Mouse (Mus musculus) CH12.LX (cell line): ENCODE measurements around the gene Spsb2. TPM values are rescaled to one million over a fixed set of nuclear protein-coding genes. Genes with fewer than 3 reads are reported as not detected.
A peak's percentile ranks its signal among the peaks of the same experiment; 100 is the strongest.

Experiments used
- DNase-seq: peaks from one replicate; pipeline ENCODE4 v3.0.0-alpha.2; 2013; ENCODE audit errors: extremely low read depth
- H3K27ac ChIP-seq: 2 replicates; pipeline ENCODE4 v1.5.1; 2012; ENCODE audit warnings: low read depth, mild to moderate bottlenecking, control low read depth, moderate library complexity; ENCODE audit not compliant: insufficient read depth
- H3K27me3 ChIP-seq: replicated peaks from 2 replicates; pipeline ENCODE3; 2012; ENCODE audit warnings: inconsistent platforms
- H3K36me3 ChIP-seq, 2 experiments: replicated peaks in 1 of 2; 2 replicates each; pipeline versions ENCODE3 to v1.6.1; 2012; ENCODE audit warnings: inconsistent platforms in 1 of 2, low read length in 1 of 2, mild to moderate bottlenecking in 1 of 2, mixed read lengths in 1 of 2, moderate library complexity in 1 of 2; ENCODE audit not compliant: control insufficient read depth in 1 of 2, insufficient read depth in 1 of 2
- H3K4me1 ChIP-seq, 2 experiments: 2 replicates each; pipeline ENCODE4 v1.6.1; 2012; ENCODE audit warnings: inconsistent platforms in 1 of 2, moderate library complexity in 1 of 2; ENCODE audit not compliant: insufficient read depth in 2 of 2, control insufficient read depth in 1 of 2
- H3K4me2 ChIP-seq: 2 replicates; pipeline ENCODE4 v1.6.1; 2012; ENCODE audit warnings: low read depth, mild to moderate bottlenecking, control low read depth; ENCODE audit not compliant: poor library complexity, insufficient read depth, severe bottlenecking
- H3K4me3 ChIP-seq, 3 experiments: fragments of 150-350 bp in 1 of 3; sonication (generic) in 1 of 3; replicated peaks in 1 of 3; 2 replicates each; pipeline versions ENCODE3 to v1.5.1; 2011 to 2012; ENCODE audit warnings: low read depth in 2 of 3, low read length in 2 of 3, mild to moderate bottlenecking in 2 of 3, moderate library complexity in 2 of 3, control low read depth in 1 of 3, improper control_type of control experiment in 1 of 3, inconsistent platforms in 1 of 3, mixed read lengths in 1 of 3; ENCODE audit not compliant: poor library complexity in 1 of 3
- H3K79me2 ChIP-seq: replicated peaks from 2 replicates; pipeline ENCODE4 v1.6.1; 2012; ENCODE audit warnings: mild to moderate bottlenecking, moderate library complexity; ENCODE audit not compliant: control insufficient read depth, poor library complexity, insufficient read depth, severe bottlenecking; ENCODE audit errors: extremely low read depth
- H3K9ac ChIP-seq: 2 replicates; pipeline ENCODE4 v1.6.1; 2012; ENCODE audit warnings: low read depth, mild to moderate bottlenecking, control low read depth, moderate library complexity; ENCODE audit not compliant: insufficient read depth
- H3K9me3 ChIP-seq: replicated peaks from 2 replicates; pipeline ENCODE3; 2012; ENCODE audit warnings: low read length, inconsistent platforms, mixed read lengths
- BHLHE40 ChIP-seq: IDR thresholded peaks from 2 replicates; pipeline ENCODE4 v1.6.1; 2011; ENCODE audit warnings: mild to moderate bottlenecking, low read depth, low read length, improper control_type of control experiment
- CHD1 ChIP-seq: IDR thresholded peaks from 2 replicates; pipeline ENCODE4 v1.6.1; 2012; ENCODE audit warnings: low read depth, low read length, improper control_type of control experiment, inconsistent platforms
- EP300 ChIP-seq: IDR thresholded peaks from 2 replicates; pipeline ENCODE4 v1.6.1; 2011; ENCODE audit warnings: low read length, improper control_type of control experiment
- ETS1 ChIP-seq: conservative IDR thresholded peaks from 2 replicates; pipeline ENCODE4 v1.6.1; 2012; ENCODE audit warnings: low read depth, mild to moderate bottlenecking, inconsistent platforms, low read length, improper control_type of control experiment, moderate library complexity
- GABPA ChIP-seq: IDR thresholded peaks from 2 replicates; pipeline ENCODE4 v1.6.1; 2012; ENCODE audit warnings: low read depth, low read length, improper control_type of control experiment, inconsistent platforms; ENCODE audit not compliant: insufficient replicate concordance
- HCFC1 ChIP-seq: IDR thresholded peaks from 2 replicates; pipeline ENCODE4 v1.6.1; 2012; ENCODE audit warnings: low read depth, mild to moderate bottlenecking, inconsistent platforms, low read length, improper control_type of control experiment
- KAT2A ChIP-seq: IDR thresholded peaks from 2 replicates; pipeline ENCODE4 v1.6.1; 2012; ENCODE audit warnings: low read length, improper control_type of control experiment, inconsistent platforms; ENCODE audit not compliant: insufficient replicate concordance
- MAFK ChIP-seq: IDR thresholded peaks from 2 replicates; pipeline ENCODE4 v1.6.1; 2011; ENCODE audit warnings: low read length, improper control_type of control experiment; ENCODE audit not compliant: insufficient replicate concordance
- MXI1 ChIP-seq: IDR thresholded peaks from 2 replicates; pipeline ENCODE4 v1.6.1; 2011; ENCODE audit warnings: mild to moderate bottlenecking, low read depth, low read length, improper control_type of control experiment
- NELFE ChIP-seq: IDR thresholded peaks from 2 replicates; pipeline ENCODE4 v1.6.1; 2011; ENCODE audit warnings: low read depth, low read length, improper control_type of control experiment
- NRF1 ChIP-seq: IDR thresholded peaks from 2 replicates; pipeline ENCODE4 v1.6.1; 2014; ENCODE audit warnings: low read depth, mild to moderate bottlenecking, inconsistent platforms, low read length, improper control_type of control experiment, moderate library complexity
- PAX5 ChIP-seq: IDR thresholded peaks from 2 replicates; pipeline ENCODE4 v1.6.1; 2012; ENCODE audit warnings: low read length, inconsistent platforms, mixed read lengths
- RCOR1 ChIP-seq: conservative IDR thresholded peaks from 2 replicates; pipeline ENCODE4 v1.6.1; 2012; ENCODE audit warnings: low read depth, mild to moderate bottlenecking, inconsistent platforms, low read length, improper control_type of control experiment
- TBP ChIP-seq: conservative IDR thresholded peaks from 2 replicates; pipeline ENCODE4 v1.6.1; 2011; ENCODE audit warnings: low read depth, low read length, improper control_type of control experiment
- USF1 ChIP-seq: IDR thresholded peaks from 2 replicates; pipeline ENCODE4 v1.6.1; 2014; ENCODE audit warnings: low read depth, mild to moderate bottlenecking, inconsistent platforms, low read length, improper control_type of control experiment
- USF2 ChIP-seq: conservative IDR thresholded peaks from 2 replicates; pipeline ENCODE4 v1.6.1; 2011; ENCODE audit warnings: low read depth, low read length, improper control_type of control experiment
- ZNF384 ChIP-seq: IDR thresholded peaks from 2 replicates; pipeline ENCODE4 v1.6.1; 2012; ENCODE audit warnings: low read depth, low read length, improper control_type of control experiment, inconsistent platforms
- dilution Hi-C: fragments of 300-500 bp; cut with MboI; formaldehyde crosslinking; loops from 2 replicates; pipeline ENCODE4 v1.14.3; 2020; ENCODE audit warnings: low sequenced_read_pairs; ENCODE audit not compliant: extremely low pct_unique_long_range_greater_than_20kb, extremely low pct_ligation_motif_present
- in situ Hi-C: fragments of 300-500 bp; cut with MboI; formaldehyde crosslinking; loops from 3 replicates; pipeline ENCODE4 v1.14.3; 2019; ENCODE audit warnings: low sequenced_read_pairs, low pct_ligation_motif_present, low pct_unique_long_range_greater_than_20kb, mixed read lengths
- polyA plus RNA-seq: library from polyadenylated mRNA; unstranded; fragments of >175 nt; gene quantifications from 2 replicates; pipeline ENCODE4 v1.2.1, GENCODE M21; 2012; ENCODE audit warnings: low read depth; ENCODE audit not compliant: insufficient read length
- total RNA-seq, 2 experiments: library from RNA; depleted of rRNA; stranded (reverse); fragments of 300-350 nt in 1 of 2; fragments of >200 nt in 1 of 2; gene quantifications; 2 replicates each; pipeline ENCODE4 v1.2.3; 2012 to 2014

The Spsb2 gene
- total and polyA plus RNA-seq, 3 experiments: 2.4 to 3.3 TPM; not detected in 1

GRCm38 (mm10) chr6:124805341-124806321, 2.8 kb upstream of the Spsb2 start (continued):
- TF ChIP-seq GABPA (no peak), MAFK (no peak), USF1 (no peak)

DNA sequence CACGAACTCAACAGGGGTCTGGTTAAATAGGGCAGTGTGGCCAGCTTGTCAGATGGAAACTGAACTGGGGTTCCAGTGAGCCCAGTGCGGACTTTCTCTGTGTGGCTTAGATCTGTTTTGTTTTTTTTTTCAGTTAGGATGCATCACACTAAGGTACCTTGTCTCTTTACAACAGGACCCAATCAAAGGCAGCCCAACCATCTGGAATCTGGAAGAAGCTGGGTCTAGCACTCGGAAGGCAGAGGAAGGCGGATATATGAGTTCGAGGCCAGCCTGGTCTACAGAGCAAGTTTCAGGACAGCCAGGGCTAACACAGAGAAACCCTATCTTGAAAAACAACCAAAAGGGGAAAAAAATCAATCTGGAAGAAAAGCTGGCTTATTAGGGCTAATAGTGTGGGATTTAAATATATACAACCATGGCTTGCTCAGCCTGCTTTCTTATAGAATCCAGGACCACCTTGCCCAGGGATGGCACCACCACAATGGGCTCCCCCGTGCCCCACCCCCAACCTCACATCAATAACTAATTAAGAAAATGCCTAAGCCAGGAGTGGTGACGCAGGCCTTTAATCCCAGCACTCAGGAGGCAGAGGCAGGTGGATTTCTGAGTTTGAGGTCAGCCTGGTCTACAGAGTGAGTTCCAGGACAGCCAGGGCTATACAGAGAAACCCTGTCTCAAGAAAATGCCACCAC, 1.9 kb upstream of the Spsb2 start:
- dilution Hi-C loops: no loop called here
- no peak for DNase-seq
- Histone ChIP-seq H3K4me1 (peaks cover 3 to 37% of the 10 kb centered on the region in 2 experiments; a peak in 2 of 4 replicates), H3K36me3 (peaks cover 15 to 40% of the 10 kb centered on the region in 2 experiments), H3K4me2 (peak overlapping the region; percentile 12; the same call in 1 of the 2 replicates), H3K9me3 (peaks cover 4% of the 10 kb centered on the region), H3K27me3 (no peaks in the 10 kb centered on the region), H3K9ac (peak overlapping the region; percentile 28; the same call in 1 of the 2 replicates), H3K4me3 (no peak overlapping the region), H3K27ac (no peak overlapping the region)
- TF ChIP-seq MAFK (no peak), HCFC1 (no peak), NELFE (no peak), BHLHE40 (no peak), USF2 (no peak), RCOR1 (no peak), CHD1 (no peak), KAT2A (no peak), ETS1 (no peak)
- TF ChIP-seq, all 38 proteins: peak for 0
- H3K79me2 ChIP-seq: 0 out of 2 replicates have a peak, but pooled peaks cover under 1% of the 10 kb centered on the region
- in situ Hi-C loops: no loop called here

DNA sequence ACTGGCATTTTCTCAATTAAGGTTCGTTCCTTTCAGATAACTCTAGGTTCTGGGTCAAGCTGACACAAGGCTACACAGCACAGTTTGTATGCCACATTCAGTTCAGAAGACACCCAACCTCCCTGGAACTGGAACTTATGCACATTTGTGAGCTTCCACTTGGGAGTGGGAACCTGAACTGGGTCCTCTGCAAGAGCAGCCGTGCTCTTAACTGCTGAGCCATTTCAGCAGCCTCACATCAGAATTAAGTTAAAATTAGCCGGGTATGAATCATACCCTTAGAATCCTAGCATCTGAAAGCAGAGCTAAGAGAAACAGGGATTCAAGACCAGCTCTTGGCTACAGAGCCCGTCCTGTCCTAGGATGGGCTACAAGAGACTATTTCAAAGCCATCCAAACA, 1.1 kb upstream of the Spsb2 start:
- Histone ChIP-seq H3K79me2 (peaks cover 8% of the 10 kb centered on the region; the same call in 1 of the 2 replicates), H3K4me2 (no peak overlapping the region), H3K27ac (no peak overlapping the region), H3K36me3 (peaks cover 23 to 48% of the 10 kb centered on the region in 2 experiments), H3K4me1 (peaks cover 3 to 45% of the 10 kb centered on the region in 2 experiments; a peak in 2 of 4 replicates), H3K9me3 (peaks cover 4% of the 10 kb centered on the region), H3K9ac (no peak overlapping the region), H3K4me3 (no peak overlapping the region), H3K27me3 (no peaks in the 10 kb centered on the region)
- no peak for DNase-seq
- TF ChIP-seq BHLHE40 (no peak), RCOR1 (no peak), TBP (no peak), PAX5 (no peak), EP300 (no peak), NELFE (no peak), ZNF384 (no peak), NRF1 (no peak), MXI1 (no peak)
- in situ Hi-C loops: no loop called here
- dilution Hi-C loops: no loop called here
